ENCODE assay signal across 8 mouse cellular contexts in genomic region chr4:44167397-44168121, GRCm38 (mm10).
DNase-seq lines count a peak whose midpoint lies in the region; ATAC-seq and TF ChIP-seq lines count a peak whose summit lies in the region.

No protein-coding gene starts in this region.

- H3K27me3 ChIP-seq in forebrain, embryonic 16.5 days (replicated peaks; ENCODE audit: control insufficient read depth, insufficient read depth, low read length), result no peaks in the 10 kb centered on the region
- H3K27me3 ChIP-seq in lung, embryonic 15.5 days, result no peaks in the 10 kb centered on the region

- peak; percentile 90 for ATAC-seq in forebrain, embryonic 16.5 days
- ATAC-seq in lung, embryonic 15.5 days (ENCODE audit: borderline replicate concordance, extremely low read depth, low FRiP score, low TSS enrichment), result peak; percentile 91

- H3K36me3 ChIP-seq in ES-E14 (ENCODE audit: control insufficient read depth, insufficient read depth, low read length, poor library complexity, severe bottlenecking), result no peaks in the 10 kb centered on the region
- H3K36me3 ChIP-seq in forebrain, embryonic 16.5 days (ENCODE audit: control insufficient read depth, insufficient read depth), result no peaks in the 10 kb centered on the region
- no peaks in the 10 kb centered on the region for H3K36me3 ChIP-seq in lung, embryonic 15.5 days

- no peaks in the 10 kb centered on the region for H3K9me3 ChIP-seq in ES-E14 (ENCODE audit: control insufficient read depth, insufficient read depth, low read depth, low read length)
- H3K9me3 ChIP-seq in forebrain, embryonic 16.5 days (ENCODE audit: control insufficient read depth, low read length), result no peaks in the 10 kb centered on the region
- H3K9me3 ChIP-seq in lung, embryonic 15.5 days, result no peaks in the 10 kb centered on the region

- peak overlapping the region; percentile 96 for H3K9ac ChIP-seq in ES-E14 (ENCODE audit: insufficient read depth, low read depth, low read length, poor library complexity, severe bottlenecking)
- peak overlapping the region; percentile 97 for H3K9ac ChIP-seq in forebrain, embryonic 16.5 days (replicated peaks; ENCODE audit: low read depth, low read length)
- peak overlapping the region; percentile 79 for H3K9ac ChIP-seq in lung, embryonic 15.5 days

- 0% methylated on average over 70 of the region's 95 CpGs for WGBS in forebrain, embryonic 16.5 days
- under 1% methylated on average over 92 of the region's 95 CpGs for WGBS in lung, embryonic 15.5 days

- H3K4me3 ChIP-seq in ES-E14 (ENCODE audit: insufficient read depth in 1 of 2, low read depth in 1 of 2, low read length in 2 of 2, poor library complexity in 1 of 2, severe bottlenecking in 1 of 2), result peak overlapping the region; percentile 81 to 89
- H3K4me3 ChIP-seq in forebrain, embryonic 16.5 days (replicated peaks; ENCODE audit: low read length), result peak overlapping the region; percentile 93
- H3K4me3 ChIP-seq in lung, embryonic 15.5 days, result peak overlapping the region; percentile 72

- peak; percentile 71 for DNase-seq in ES-E14 (ENCODE audit: low read depth, low spot score)
- DNase-seq in cerebellum, adult 11-12 months, result peak; percentile 75
- DNase-seq in heart, postnatal 4 days, result peak; percentile 87
- DNase-seq in layer of hippocampus, adult 8-10 months (ENCODE audit: low spot score in 2 of 2), result peak; percentile 22 to 51
- DNase-seq in ovary, adult 18-20 months (ENCODE audit: low spot score), result peak; percentile 87
- peak; percentile 98 for DNase-seq in thymus, postnatal 0 days (ENCODE audit: low spot score)

- in situ Hi-C loops in ES-E14 (cut with MboI; ENCODE audit: low sequenced_read_pairs in 2 of 2, unreplicated experiment in 2 of 2), result no loop called here

- H3K4me2 ChIP-seq in forebrain, embryonic 16.5 days (ENCODE audit: low read length), result peak overlapping the region; percentile 87
- peak overlapping the region; percentile 45 for H3K4me2 ChIP-seq in lung, embryonic 15.5 days

- H3K27ac ChIP-seq in ES-E14 (ENCODE audit: insufficient read depth, low read depth, low read length, poor library complexity, severe bottlenecking), result peak overlapping the region; percentile 99
- H3K27ac ChIP-seq in forebrain, embryonic 16.5 days (ENCODE audit: low read length), result peak overlapping the region; percentile 99
- H3K27ac ChIP-seq in lung, embryonic 15.5 days, result peak overlapping the region; percentile 98

- peaks cover 0 to 11% of the 10 kb centered on the region in 2 experiments; a peak in 3 of 4 replicates for H3K4me1 ChIP-seq in ES-E14 (ENCODE audit: control insufficient read depth in 2 of 2, insufficient read depth in 2 of 2, low read length in 2 of 2, poor library complexity in 1 of 2)
- H3K4me1 ChIP-seq in forebrain, embryonic 16.5 days (replicated peaks; ENCODE audit: control insufficient read depth, insufficient read depth, low read length), result peaks cover 26% of the 10 kb centered on the region
- peaks cover 25% of the 10 kb centered on the region for H3K4me1 ChIP-seq in lung, embryonic 15.5 days

TF ChIP-seq in ES-E14, 5 proteins besides CTCF, POLR2A, EP300 and RAD21:
- TF ChIP-seq HCFC1 (IDR thresholded peaks at IDR 0.05; ENCODE audit: borderline replicate concordance, insufficient read depth, low read length) (no peak; the same call in 1 of the 2 replicates), CHD2 (IDR thresholded peaks at IDR 0.05; ENCODE audit: low read depth, low read length) (peak; percentile 80; the same call in 1 of the 2 replicates), ZC3H11A (IDR thresholded peaks at IDR 0.05; ENCODE audit: borderline replicate concordance, low read depth, low read length) (no peak)

Comparison
In these comparisons a context has a peak if more than half of its experiments do, and no peak if none do; other contexts are left out.
1. Peak in every context shown above with its lines: DNase-seq, ATAC-seq, H3K4me3 ChIP-seq and H3K27ac ChIP-seq.
2. DNase-seq: peak in every context shown above with its lines; median percentile 98 in thymus, postnatal 0 days; 87 in heart, postnatal 4 days; 87 in ovary, adult 18-20 months; 75 in cerebellum, adult 11-12 months; 71 in ES-E14; 36 in layer of hippocampus, adult 8-10 months.